Mouse (Mus musculus) urinary bladder, adult 2 months (tissue): ENCODE measurements around the gene Nckipsd. TPM values are rescaled to one million over a fixed set of nuclear protein-coding genes. Genes with fewer than 3 reads are reported as not detected.
A peak's percentile ranks its signal among the peaks of the same experiment; 100 is the strongest.

Source experiments
- DNase-seq: peaks from one replicate; pipeline ENCODE4 v3.0.0; 2022; ENCODE audit warnings: low spot score
- polyA plus RNA-seq: library from polyadenylated mRNA; depleted of rRNA; stranded (reverse); fragments of >200 nt; gene quantifications from 2 replicates; pipeline ENCODE4 v1.2.3, GENCODE M21; 2012

Nckipsd gene
- polyA plus RNA-seq, 1 experiment, result 10.2 TPM

DNA sequence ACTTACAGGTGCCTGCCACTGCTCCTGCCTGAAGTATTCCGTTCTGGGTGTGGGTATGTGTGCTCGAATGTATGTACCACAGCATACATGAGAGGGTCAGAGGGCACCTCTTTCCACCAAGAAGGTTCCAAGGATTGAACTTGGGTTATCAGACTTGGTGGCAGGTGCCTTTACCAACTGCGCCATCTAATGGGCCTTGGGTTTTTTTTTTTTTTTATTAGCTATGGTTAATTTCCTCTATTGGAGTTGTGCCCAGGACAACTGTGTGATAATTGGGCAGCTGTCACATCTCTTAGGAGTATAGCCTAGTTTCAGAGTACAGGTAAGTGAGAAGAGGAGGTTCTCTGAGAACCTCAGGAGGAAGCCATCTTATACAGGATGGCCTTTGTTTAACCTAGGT, 8.6 kb upstream of the Nckipsd start:
- DNase-seq, result no peak

DNA sequence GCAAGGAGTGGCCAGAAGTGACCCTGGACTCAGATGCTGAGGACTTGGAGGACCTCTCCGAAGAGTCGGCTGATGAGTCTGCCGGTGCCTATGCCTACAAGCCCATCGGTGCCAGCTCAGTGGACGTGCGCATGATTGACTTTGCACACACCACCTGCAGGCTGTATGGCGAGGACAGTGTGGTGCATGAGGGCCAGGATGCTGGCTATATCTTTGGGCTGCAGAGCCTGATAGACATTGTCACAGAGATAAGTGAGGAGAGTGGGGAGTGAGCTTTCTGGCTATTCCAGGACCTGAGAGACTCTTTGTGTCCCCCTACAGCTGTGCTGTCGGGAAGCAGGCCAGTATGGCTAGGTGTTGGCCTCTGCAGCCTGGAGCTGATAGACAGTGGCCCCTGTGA, 2.4 kb upstream of the Nckipsd start:
- DNase-seq, result no peak

DNA sequence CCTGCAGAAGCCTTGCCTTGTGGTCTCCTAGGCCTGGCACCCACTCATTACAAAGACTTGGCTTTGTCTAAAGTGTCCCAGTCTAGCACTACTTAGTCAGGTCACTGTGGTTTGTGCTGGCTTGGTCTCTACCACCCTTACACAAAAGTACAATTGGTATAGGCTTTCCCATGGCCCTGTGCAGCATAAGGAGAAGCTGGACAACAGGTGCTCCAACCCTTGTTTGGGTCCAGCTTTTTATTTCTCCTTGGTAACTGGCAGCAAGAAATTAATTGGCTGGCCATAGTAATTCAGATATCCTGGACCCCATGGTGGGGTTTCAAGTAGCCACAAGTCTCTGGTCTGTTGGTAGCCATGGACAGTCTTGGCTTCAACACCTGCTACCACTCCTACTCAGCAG, 1.8 kb upstream of the Nckipsd start:
- no peak for DNase-seq

DNA sequence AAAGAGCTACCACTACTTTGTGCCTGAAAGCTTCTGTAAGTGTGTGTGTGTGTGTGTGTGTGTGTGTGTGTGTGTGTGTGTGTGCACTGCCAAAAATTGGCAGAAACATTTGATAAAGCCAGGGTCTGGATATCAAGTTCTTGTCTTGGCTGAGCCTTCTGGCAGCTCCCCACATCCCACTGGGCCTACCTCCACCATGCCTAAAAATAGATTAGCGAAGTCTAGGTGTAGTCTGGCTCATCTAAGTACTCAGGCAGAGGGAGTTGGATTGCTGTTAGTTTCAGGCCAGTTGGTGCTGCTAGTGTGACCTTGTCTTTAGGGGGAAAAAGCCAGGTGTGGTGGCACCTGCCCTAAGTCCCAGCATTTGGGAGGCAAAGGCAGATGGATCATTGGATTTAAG, 1.3 kb upstream of the Nckipsd start:
- no peak for DNase-seq

- DNase-seq, result no peak
These were observed 494 bp upstream of the Nckipsd start for GRCm38 (mm10) chr9:108807674-108808073.

DNA sequence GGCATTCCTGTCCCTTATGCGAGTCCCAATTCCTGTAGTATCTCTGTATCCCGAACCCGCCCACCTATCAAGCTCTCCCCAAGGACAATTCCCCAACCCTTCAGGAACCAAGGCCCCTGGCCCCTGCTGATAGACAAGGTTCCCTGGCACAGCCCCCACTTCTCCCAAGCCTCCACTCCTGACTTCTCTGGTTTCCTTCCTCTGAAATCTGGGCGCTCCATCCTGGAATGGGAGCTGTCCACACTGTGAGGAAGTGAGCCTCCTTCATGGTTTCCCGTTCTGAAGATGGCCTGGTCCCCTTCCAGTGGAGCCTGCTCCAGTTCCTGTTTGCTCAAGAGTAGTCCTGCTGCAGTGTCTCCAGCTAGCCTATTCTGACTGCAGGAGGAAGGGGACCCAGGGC, 1.0 kb downstream of the Nckipsd start:
- DNase-seq, result no peak

DNA sequence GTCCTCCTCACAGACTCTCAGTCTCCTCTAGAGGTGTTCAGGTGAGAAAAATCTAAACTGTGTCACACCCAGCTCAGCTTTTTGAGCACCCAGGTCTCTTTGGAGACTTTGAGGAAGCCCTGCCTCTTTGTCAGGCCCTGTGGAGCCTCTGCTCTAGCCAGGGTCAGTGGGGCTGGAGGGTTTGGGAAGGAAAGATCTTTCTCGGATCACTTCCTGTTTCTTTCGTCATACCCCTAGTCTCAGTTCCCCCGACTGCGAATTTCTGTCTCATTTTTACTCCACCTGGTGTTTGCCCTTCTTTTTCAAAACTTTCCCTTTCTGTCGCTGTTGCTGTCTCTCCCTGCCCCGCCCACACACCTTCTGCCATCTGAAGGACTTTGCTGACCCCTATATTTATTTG, 1.6 kb downstream of the Nckipsd start:
- no peak for DNase-seq

DNA sequence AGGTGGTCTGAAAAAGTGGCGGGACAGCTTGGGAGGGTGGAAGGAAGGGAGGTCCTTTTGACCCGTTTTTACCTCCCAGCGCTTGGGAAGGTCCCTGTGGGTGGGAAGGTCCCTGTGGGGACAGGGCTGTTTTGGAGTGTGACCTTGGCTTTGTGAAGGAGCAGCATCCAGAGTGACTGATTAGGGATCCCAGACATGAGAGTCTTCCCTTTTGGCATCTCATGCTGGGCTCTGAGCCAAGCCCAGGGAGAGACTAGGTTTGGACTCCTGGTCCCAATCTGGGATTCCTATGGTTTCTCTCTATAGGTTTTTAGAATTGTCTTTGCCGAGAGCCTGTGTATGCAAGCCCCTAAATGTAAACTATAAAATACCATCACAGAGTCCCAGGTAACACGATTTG, 2.3 kb downstream of the Nckipsd start:
- no peak for DNase-seq

DNA sequence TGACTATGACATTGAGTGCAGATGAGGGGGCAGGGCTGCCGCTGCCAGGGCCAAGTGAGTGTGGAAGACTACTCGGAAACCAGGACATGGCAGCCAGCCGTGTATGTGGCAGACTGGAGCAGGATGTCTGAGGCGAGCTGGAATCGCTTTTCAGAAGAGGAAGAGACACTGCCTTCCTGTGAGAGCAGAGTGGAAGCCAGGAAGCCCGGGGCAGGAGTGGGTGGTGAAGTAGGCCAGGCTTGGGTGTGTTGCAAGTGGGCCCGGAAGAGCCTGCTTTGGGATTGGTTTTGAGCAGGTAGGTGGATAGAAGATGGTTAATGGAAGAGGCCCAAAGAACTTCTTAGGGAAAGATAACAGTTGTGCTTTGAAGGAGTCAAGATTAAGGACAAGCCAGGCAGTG, 7.4 kb downstream of the Nckipsd start:
- DNase-seq, result no peak

DNA sequence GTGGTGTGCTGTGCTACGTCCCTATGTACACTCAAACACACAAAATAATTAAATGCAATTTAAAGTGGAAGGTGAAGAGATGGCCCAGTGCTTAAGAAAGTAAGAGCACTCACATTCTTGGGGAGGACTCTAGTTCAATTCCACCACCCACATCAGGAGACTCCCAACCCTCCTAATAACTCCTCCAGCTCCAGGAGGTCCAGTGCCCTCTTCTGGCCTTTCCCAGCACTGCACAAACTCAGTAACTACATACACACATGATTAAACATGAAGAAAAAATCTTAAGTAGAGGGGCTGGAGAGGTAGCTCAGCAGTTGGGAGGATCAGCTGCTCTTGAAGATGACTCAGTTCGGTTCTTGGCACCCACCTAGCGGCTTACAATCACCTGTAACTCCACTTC, 11.3 kb downstream of the Nckipsd start:
- DNase-seq, result no peak

- no peak for DNase-seq
These were observed 11.9 kb downstream of the Nckipsd start for GRCm38 (mm10) chr9:108820077-108820476.

DNA sequence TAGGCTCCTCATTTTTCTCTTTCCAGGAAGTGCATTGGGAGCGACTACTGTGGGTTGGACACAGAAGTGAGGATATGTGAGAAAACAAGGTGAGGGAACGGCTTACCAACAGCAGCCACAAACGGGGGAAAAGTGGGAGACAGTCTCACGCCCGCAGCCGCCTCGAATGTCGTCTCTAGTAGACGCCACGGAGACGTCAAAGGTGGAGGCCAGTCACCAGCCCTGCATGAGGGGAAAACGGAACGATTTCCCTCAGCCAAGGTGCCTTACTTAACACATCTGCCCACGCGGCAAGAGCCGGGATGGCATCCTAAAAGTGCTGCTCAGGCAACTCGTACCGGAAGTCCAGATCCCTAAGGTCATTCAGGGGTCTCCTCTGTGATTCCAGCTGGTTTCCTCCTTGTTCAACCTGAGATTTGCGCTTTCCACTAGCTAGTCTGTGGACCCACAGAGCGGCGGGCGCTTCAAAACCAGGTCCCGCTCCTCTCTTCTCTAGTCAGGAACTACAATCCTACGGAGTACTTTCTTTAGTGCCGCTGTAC, 16.0 kb downstream of the Nckipsd start:
- DNase-seq, result no peak

DNA sequence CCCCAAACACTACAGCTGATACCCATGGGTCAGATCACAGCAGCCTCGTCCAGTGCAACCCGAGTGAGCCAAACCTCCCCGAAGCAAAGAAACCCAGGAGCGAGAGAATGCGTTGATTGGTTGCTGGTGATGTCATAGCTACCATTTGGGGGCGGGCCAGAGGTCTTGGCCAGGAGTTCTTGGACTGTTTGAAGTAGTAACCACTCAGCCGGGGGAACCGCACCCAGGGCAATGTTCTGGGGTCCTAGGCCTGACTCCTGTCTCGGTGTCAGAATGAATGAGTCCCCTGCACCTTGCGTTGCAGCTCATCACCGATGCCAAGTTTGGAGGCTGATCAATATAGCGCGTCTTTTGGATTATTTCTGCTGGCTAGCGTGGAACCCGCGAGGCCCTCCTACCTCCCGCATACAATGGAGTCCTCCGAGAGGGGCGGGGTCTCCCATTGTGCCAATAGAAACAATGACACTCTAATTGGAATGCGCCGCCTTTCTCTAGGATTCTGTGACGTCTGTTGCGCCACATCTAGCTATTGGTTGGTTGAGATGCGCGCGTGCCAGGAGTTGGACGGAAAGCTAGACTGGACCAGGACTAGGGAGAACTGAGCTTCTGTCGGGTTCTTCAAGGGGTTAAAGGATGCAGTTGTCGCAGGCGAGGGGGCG, 16.7 kb downstream of the Nckipsd start:
- DNase-seq, result no peak

- no peak for DNase-seq
These were observed 17.9 kb downstream of the Nckipsd start, which contains the start of gene Celsr3 for GRCm38 (mm10) chr9:108825820-108826699. Gene Celsr3, plus strand, starts transcription at chr9:108826320.

DNA sequence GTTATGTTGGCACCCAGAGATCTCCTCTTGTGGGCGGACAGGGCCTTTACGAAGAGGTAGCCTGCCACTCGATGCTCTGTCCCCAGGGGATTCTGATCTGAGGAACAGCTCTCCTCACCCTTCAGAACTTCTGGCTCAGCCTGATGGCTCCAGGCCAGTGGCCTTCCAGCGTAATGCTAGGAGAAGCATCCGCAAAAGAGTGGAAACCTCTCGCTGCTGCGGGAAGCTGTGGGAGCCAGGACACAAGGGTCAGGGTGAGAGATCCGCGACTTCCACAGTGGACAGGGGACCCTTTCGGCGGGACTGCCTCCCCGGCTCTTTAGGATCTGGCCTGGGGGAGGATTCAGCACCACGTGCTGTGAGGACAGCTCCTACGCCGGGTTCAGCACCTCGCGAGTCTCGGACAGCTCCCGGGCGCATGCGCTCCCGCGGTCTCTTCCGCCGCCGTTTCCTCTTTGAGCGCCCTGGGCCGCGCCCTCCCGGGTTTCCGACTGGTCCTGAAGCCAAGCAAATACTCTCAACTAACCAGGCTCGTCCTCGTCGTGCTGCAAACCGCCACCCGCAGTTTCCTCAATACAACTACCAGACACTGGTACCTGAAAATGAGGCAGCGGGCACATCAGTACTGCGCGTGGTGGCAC, 18.7 kb downstream of the Nckipsd start:
- peak; percentile 81 for DNase-seq

DNA sequence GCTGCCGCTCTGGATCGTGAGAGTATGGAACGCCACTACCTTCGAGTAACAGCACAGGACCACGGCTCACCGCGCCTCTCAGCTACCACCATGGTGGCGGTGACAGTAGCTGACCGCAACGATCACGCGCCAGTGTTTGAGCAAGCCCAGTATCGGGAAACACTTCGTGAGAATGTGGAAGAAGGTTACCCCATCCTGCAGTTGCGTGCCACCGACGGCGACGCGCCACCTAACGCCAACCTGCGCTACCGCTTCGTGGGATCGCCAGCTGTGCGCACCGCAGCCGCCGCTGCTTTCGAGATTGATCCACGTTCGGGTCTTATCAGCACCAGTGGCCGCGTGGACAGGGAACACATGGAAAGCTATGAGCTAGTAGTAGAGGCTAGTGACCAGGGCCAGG, 19.3 kb downstream of the Nckipsd start:
- DNase-seq, result no peak

GRCm38 (mm10) chr9:108827906-108828305, 19.7 kb downstream of the Nckipsd start:
- no peak for DNase-seq

GRCm38 (mm10) chr9:108831637-108832036, 23.5 kb downstream of the Nckipsd start:
- DNase-seq, result no peak

DNA sequence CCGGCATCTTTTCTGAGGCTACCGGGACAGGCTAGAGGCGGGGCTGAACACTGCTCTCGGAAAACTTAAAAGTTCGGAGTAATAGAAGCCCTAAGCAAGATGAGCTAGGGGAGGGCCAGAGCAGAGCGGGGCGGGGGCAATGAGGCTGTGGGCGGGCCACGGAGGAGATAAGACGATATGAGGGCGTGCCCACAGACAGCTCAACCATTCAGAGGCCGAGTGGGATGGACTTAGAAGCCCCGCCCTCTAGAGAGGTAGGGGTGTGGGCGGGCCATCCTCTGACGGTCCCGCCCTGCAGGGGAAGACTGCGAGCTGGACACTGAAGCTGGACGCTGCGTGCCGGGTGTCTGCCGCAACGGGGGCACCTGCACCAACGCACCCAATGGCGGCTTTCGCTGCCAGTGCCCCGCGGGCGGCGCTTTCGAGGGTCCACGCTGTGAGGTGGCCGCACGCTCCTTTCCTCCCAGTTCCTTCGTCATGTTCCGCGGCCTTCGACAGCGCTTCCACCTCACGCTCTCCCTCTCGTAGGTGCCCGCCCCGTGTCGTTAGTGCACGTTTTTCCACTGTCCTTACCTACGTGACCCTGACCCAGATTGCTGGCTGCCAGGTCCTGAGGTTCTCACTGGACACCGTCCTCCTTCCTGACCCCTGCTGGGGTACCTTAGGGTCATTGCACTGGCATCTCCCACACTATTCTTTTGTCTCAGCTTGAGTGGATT, 24.4 kb downstream of the Nckipsd start:
- DNase-seq, result peak; percentile 49

- no peak for DNase-seq
These were observed 34.8 kb downstream of the Nckipsd start for GRCm38 (mm10) chr9:108842989-108843388.

GRCm38 (mm10) chr9:108845390-108845789, 37.2 kb downstream of the Nckipsd start:
- DNase-seq, result no peak

- no peak for DNase-seq
These were observed 39.2 kb downstream of the Nckipsd start for GRCm38 (mm10) chr9:108847374-108847773.
